Mouse (Mus musculus) kidney, adult 2 months (tissue): Measurements from ENCODE around the gene Hsph1.

ENCODE experiments used
- CTCF ChIP-seq: fragments of 200-500 bp; conservative IDR thresholded peaks from 2 replicates; pipeline ENCODE4 v1.5.1; 2011; ENCODE audit warnings: low read depth, mild to moderate bottlenecking, control low read depth, low read length, moderate library complexity, mixed read lengths; ENCODE audit not compliant: insufficient read depth, insufficient read length
- POLR2A ChIP-seq: fragments of 200-500 bp; IDR thresholded peaks from one replicate; pipeline ENCODE4 v1.6.1; 2011; ENCODE audit warnings: low read depth, low read length, control low read depth

GRCm38 (mm10) chr5:149642783-149643509, 6.8 kb upstream of the Hsph1 start:
- TF ChIP-seq CTCF (no peak), POLR2A (no peak)
